Mouse (Mus musculus) heart, adult 18-20 months (tissue): ENCODE measurements at regions not wholly inside any gene's neighbourhood (a gene's known extent, or its start where the extent isn't known, plus 50 kb on each side); places are given as distances from the start of the nearest gene placed in this dataset.
A peak's percentile ranks its signal among the peaks of the same experiment; 100 is the strongest.

Source experiments
- DNase-seq, 2 experiments: peaks; one replicate each; pipeline ENCODE4 v3.0.0; 2021 to 2022; ENCODE audit warnings: mixed read lengths in 1 of 2

- no peak for DNase-seq
These were observed 970.5 kb upstream of the Pot1a start for GRCm38 (mm10) chr6:26779551-26779950.

GRCm38 (mm10) chr6:26776636-26777035 is 967.6 kb upstream of the Pot1a start:
- DNase-seq, result no peak

GRCm38 (mm10) chr6:26766846-26767245 is 957.8 kb upstream of the Pot1a start:
- peak in 1 of 2 experiments; percentile 4 for DNase-seq

GRCm38 (mm10) chr6:26764727-26765126 is 955.7 kb upstream of the Pot1a start:
- no peak for DNase-seq

GRCm38 (mm10) chr6:26761551-26761950 is 952.5 kb upstream of the Pot1a start:
- no peak for DNase-seq
